Mouse (Mus musculus): ENCODE measurements around the gene Mex3d.

Mex3d gene

DNA sequence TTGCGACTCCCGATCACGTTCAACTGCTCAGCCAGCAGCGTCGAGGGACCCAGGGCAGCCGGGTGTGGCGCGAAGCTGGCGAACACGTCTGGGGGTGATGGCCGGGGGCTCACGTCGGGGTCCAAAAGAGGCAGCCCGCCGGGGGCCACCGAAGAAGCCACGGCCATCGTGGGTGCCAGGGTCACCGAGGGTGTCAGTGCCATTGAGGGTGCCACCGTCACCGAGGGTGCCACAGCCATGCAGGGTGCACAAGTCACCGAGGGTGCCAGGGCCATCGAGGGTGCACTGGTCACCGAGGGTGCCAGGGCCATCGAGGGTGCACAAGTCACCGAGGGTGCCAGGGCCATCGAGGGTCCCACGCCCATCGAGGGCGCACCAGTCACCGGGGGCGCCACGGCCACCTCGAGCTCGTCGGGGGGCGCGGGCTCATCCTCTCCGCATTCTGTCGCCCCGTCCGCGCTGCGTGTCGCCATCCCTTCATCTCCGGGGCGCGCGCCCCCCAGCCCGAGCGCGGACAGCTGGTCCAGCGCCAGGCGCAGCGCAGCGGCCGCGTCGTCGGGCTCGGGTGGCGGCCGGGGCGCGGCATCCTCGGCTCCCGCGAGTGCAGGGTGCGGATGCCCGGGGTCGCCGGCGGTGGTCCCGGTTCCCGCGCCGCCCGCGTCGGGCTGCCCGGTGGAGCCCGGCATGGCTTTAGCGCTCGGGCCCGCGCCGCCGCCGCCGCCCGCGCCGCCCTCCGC, 556 bp downstream of the Mex3d start:
- no peak for DNase-seq (ENCODE audit: low spot score in 2 of 2)

DNA sequence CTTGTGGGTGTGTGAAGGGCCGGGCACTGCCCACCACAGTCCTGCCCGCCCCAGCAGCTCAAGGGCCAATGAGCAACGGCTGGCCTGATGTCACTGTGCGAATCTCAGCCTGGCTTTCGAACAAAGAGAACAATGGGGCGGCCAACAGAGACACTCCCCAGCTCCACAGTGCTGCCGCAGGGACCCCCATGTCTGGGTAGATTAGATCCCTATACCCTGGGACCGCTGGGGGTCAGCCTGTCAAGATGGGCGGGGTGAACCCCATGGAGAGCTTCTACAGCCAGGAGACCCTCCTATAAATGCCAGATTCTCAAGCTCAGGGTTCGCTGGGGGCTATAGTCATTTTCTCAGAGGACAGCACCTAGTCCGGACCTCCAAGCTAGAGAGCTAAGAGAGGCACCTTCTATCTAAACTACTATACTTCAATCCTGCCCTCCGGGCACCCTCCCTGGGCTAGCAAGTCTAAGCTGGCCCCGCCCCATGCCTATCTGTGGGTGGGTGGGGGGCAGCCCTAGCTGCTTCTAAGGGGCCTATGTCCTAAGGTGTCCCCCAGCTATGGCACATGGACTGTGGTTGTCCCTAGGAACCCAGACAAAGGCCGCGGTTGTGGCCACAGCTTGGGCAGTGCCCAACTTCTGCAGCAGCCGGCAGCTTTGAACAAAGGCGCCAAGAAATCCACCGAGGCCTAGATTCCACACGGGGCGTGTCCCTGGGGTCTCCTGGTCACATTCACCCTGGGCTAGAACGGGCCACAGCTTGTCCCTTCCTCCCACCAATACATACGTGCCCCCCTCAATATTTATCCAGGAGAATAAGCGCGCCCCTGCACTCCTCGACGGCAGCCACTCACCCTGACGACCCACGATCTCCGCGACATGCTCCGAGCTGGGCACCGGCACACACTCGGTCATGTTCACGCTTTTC, 1.4 kb downstream of the Mex3d start:
- no peak for DNase-seq (ENCODE audit: low spot score in 2 of 2)

DNA sequence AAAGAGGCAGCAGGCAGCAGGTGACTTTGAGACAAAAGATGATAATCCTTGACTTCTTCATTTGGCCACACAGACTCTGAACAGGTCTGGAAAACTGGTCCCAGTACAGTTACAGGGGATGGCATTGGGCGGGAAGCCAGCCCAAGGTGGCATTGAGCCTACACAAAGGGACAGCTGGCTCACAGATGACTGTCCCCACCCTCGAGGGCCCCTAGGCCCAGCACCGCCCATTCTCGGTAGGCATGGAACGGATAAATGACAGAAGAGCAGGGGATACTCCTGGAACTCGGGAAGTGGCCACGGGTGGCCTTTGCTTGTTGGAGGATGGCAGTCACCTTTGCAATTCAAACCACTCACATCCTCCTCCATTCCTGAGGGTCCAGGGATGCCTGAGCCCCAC, 2.1 kb downstream of the Mex3d start:
- no peak for DNase-seq (ENCODE audit: low spot score in 2 of 2)

DNA sequence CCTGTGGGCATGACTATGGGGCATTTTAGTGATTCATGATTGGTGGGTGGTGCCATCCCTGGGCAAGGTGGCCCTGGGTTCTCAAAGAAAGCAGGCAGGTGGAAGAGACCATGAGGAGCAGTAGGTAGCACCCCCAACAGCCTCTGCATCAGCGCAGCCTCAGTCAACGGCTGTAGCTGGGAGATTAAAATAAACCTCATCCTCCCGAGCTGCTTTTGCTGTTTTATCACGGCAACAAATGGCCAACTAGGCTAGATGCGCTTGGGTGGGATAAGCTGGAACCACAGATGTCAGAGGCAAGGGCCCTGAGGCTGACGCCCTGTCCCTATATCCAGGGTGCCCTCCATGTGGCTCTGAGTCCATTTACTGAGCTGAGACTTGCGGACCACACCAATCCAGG, 2.8 kb downstream of the Mex3d start:
- DNase-seq (ENCODE audit: low spot score in 2 of 2), result no peak

DNA sequence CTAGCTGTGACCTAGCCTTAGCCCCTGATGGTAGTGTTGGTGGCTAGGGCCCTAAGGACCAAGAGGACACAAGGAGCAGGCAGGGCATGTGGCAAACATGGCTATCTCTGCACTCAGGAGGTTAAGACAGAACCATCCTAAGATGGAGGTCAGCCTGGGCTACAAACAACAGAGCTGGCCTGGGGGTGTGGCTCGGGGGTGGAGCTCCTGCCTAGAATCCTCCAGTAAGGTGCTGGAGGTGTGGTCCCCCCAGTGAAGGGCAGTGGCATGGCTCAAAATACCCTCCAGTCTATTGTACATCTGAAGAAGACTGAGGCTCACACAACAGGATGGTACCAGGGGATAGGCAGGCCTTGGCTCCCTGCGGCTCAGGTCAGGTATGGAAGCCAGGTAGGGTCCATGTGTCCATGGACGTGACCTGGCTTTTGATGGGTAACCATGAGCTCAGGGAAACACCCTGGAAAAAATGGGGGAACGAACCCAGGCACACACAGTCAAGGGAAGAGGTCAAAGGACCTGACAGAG, 3.3 kb downstream of the Mex3d start:
- no peak for DNase-seq (ENCODE audit: low spot score in 2 of 2)

DNA sequence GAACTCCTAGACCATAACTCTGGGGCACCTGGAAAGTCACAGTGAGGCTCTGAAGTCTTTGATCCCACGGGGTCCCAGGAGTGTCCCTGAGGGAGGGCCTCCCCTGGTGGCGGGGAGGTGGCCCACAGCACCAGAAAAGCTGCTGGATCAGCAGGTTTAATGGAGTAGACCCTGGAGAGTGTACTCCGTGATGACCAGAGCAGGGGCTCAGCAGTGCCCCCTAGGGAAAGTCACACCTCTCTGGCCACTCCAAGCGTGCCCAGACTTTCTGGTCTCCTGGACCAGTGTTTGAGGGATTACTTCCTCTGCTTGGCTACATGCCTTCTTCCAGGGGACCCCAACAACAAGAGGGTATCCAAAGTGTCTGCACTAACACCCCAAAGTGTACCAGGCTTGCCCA, 4.0 kb downstream of the Mex3d start:
- DNase-seq (ENCODE audit: low spot score in 2 of 2), result no peak

DNA sequence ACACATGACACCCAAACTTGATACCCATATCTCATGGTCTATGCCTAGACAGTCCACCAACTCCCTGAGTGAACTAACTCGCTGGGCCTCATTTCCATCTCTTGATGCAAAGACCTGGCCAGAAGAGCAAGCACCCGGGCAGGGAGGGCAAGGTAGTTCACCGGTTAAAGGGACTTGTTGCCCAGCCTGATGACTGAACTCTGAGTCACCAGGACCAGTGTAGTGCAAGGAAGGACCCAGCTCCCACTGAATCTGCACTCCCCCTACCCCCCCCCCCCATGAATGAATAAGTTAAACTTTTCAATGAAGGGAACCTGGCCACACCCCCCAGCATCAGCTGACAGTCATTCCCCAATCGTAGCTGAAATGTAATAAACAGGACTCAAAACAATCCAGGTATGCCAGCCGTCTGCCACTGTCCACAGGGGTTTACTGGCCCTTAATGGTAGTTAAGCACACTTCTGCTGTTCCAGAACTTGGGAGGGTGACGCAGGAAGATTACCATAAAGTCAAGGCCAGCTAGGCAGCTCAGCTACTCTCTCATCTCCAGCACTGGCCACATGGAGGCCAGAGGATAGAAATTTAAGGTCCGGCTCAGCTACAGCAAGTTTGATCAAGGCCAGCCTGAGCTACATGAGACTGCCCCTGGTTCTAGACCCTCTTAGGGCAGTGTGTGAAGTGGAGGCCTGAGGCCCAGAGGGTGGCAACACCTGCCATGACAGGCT, 4.7 kb downstream of the Mex3d start:
- DNase-seq (ENCODE audit: low spot score in 2 of 2), result no peak

DNA sequence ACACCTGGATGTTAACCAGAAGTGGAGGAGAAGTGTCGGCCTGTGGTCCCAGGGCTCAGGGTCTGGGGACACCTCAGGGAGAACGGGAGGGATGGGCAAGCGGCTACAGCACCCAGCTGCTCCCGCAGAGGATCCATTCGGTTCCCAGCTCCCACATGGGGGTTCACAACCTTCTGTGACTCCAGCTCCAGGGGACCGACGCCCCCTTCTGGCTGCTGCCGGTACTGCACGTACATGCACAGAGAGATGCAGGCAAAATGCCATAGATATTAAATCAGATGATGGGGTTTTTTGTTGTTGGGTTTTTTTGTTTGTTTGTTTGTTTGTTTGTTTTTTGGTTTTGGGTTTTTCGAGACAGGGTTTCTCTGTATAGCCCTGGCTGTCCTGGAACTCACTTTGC, 9.7 kb downstream of the Mex3d start:
- DNase-seq (ENCODE audit: low spot score in 2 of 2), result no peak

DNA sequence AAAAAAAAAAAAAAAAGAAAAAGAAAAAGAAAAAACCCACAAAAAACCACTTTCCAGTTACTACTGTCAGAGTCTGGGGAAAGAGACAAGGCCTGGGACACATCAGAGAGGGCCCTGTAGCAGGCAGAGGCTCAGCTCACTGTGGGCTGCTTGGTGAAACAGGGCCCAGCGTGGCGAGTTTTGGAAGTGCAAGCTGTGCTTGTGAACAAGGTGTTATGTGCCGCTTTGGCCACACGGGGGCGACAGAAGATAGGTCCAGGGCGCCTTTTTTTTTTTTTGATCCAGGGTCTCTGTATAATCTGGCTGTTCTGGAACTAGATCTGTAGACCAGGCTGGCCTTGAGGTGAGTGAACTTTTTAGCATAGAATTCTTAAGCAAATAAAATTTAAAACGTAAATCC, 11.3 kb downstream of the Mex3d start:
- DNase-seq (ENCODE audit: low spot score in 2 of 2), result peak; percentile 80 to 82

DNA sequence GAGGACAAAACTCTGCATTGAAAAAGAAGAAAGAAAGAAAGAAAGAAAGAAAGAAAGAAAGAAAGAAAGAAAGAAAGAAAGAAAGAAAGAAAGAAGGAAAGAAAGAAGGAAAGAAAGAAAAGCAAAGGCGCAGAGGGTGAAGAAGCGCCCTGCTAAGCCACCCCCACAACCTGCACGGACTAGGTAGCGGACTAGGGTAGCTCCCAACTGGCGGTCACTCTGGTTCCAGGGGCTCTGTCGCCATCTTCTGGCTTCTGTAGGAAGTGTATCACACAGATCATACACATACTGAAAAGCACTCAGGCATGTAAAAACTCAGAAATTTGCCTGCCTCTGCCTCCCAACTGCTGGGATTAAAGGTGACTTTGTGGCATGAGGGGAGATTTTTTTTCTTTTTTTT, 13.4 kb downstream of the Mex3d start:
- DNase-seq (ENCODE audit: low spot score in 2 of 2), result peak in 1 of 2 experiments; percentile 73

DNA sequence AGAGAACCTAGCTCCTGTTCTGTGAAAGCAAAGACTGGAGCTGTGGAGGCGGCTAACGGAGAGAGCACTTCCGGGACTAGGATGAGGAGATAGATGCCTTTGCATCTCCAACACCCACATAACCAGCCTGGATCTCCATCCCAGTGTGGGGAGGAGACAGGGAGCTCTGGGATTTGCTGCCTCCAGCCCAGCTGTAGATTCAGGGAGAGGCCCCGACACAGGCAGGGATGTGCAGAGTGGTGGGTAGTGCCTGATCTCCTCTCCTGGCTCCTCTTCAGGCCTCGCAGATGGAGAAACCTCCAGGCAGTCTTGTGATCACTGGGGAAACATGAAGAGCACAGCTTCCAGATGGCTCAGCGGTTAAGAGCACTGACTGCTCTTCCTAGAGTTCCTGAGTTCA, 14.8 kb downstream of the Mex3d start:
- peak; percentile 47 to 65 for DNase-seq (ENCODE audit: low spot score in 2 of 2)

DNA sequence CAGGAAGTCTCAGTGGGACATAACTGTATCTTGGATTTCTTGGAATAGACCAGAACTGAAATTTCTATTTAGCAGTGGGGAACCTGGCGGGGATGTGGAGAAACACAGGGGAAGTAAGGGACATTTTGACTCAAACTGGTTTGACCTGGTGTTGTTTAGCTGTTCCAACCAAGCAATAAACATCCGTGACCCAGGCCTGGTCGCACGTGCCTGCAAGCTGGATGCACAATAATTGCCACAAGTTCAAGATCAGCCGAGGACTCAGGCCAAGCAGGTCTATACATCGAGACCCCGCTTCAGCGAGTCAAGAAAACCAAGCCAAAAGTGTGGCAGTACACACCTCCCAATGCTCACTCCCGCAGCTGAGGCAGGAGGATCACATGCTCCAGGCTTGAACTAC, 15.5 kb downstream of the Mex3d start:
- DNase-seq (ENCODE audit: low spot score in 2 of 2), result no peak

DNA sequence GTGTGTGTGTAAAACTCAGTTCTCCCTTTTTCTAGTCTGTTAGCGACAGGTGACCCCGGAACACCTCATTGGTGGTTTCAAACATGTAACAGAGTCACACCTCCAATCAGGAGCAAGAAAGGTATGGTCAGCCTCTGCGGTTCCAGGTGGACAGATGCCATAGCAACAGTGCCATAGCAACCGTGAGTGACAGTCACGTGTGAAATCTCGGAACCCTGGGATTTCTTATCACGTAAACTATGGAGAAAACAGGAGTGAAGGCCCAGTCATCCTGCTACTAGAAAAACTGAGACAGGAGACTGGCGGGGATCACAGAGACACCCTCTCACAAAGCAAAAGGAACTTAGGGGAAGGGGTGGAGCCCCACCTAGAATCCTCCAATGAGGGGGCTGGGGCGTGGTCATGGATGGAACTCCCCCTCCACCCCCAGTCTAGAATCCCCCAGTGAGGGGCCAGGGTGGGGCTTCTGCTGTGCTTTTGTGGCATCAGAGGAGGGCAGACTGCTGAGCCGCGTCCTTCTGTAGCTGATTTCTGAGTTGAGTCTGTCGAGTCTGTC, 16.0 kb downstream of the Mex3d start:
- peak; percentile 56 to 63 for DNase-seq (ENCODE audit: low spot score in 2 of 2)

DNA sequence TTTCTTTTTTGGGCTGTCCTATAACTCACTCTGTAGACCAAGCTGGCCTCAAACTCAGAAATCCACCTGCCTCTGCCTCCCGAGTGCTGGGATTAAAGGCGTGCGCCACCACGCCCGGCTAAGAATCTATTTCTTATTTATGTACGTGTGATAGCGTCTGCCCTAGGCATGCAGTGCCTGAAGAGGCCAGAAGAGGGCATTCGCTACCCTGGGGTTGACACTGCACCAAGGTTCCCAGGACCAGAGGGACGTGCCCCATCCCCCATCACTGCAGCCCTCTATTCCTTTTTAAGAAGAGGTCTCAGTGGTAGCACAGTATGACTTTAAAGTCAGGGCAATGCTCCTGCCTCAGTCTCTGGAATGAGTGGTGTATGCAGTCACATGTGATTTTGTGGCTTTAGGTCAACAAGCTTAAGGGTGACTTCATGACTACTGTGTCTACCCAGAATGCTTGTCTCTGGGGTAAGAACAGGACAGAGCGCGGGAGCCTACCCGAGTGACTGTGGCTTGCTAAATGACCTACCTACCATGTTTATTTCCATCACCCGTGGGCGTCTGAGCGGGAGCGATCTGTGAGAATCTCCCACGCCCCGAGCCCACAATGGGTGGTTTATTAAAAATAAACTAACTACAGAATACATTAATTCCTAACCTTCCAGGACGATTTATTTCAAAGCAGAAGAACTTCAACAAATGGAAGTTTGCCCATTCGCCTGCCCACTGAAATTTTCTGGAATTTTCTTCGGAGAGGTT, 17.3 kb downstream of the Mex3d start:
- DNase-seq (ENCODE audit: low spot score in 2 of 2), result peak in 1 of 2 experiments; percentile 71

DNA sequence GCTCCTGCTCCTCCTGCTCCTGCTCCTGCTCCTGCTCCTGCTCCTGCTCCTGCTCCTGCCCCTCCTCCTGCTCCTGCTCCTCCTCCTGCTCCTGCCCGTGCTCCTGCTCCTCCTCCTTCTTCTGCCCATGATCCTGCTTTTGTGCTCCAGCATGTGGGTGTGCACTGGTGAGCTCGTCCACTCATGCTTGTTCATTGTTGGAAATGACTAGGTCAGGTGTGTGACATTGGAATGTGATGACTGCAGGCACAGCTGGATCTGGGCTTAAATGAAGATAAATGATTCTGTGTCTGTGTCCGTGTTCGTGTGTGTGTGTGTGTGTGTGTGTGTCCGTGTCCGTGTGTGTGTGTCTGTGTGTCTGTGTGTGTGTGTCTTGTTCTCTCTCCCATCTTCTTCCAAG, 19.1 kb downstream of the Mex3d start:
- DNase-seq (ENCODE audit: low spot score in 2 of 2), result no peak

DNA sequence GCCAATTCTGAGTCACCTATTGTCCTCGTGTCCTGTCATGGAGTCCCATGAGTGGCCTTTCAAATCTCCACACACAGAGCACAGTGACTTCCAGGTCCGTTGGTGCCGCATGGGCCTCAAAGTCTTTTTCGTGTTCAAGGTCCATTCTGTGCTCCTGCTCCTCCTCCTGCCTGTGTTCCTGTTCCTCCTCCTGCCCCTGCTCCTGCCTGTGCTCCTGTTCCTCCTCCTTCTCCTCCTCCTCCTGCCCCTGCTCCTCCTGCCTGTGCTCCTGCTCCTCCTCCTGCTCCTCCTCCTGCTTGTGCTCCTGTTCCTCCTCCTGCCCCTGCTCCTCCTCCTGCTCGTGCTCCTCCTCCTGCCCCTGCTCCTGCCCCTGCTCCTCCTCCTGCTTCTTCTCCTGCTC, 19.5 kb downstream of the Mex3d start:
- DNase-seq (ENCODE audit: low spot score in 2 of 2), result no peak

DNA sequence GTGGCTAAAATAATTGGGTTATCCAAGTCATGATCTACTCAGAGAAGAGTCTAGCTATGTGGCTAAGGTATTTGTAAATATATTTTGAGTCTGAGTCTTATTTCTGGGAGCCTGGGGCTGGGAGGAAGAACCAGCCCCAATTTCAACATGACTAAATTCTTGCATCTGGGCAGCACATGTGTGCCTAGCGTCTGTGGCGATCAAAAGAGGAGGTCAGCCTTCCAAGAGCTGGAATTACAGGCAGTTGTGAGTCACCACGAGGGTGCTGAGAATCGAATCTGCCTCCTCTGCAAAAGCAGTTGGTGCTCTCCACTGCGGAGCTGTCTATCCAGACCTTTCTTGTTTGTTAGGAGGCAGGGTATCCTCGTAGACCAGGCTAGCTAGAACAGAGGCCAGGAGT, 21.7 kb downstream of the Mex3d start:
- DNase-seq (ENCODE audit: low spot score in 2 of 2), result no peak

DNA sequence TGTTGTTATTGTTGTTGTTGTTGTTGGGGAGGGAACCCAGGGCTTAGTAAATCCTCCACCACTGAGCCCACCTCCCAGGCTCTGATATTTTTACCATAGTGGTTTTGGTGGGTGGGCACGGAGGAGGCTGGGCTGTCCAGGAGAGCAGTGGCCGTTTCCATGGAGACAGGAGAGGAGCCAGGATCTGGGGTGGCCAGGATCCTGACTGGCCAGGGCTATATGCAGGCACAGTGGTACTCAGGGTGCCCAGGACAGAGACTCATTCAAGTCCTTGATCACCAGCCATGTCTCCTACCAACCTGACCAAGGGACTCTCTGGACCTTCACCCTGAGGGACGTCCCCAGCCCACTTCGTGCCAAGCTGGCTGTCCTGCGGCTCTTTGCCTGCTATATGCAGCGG, 23.7 kb downstream of the Mex3d start:
- DNase-seq (ENCODE audit: low spot score in 2 of 2), result no peak

DNA sequence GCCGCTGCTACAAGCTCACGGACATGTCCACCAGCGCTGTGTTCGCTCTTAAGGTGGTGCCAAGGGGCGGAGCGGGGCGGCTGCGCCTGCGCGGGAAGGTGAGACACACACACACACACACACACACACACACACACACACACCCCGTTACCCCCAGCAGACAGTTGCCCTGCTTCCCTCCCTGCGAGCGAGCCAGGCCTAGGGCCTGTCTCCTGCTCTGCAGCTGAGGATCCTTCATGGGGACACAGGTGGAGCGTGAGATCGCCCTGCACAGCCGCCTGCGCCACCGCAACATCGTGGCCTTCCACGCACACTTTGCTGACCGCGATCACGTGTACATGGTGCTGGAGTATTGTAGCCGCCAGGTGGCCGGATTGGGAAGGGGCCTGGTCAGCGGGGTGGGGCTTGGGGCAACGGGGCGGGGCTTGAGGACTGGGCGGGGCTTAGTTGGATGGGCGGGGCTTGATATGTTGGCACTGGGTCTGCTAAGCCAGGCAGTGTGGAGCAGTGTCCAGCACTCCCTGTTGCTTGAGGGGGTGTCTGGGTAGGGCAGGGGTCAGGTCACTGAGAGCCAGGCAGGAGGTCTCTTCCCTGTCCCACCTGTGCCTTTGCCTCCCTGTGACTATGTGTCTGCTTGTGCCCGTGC, 29.3 kb downstream of the Mex3d start:
- no peak for DNase-seq (ENCODE audit: low spot score in 2 of 2)

DNA sequence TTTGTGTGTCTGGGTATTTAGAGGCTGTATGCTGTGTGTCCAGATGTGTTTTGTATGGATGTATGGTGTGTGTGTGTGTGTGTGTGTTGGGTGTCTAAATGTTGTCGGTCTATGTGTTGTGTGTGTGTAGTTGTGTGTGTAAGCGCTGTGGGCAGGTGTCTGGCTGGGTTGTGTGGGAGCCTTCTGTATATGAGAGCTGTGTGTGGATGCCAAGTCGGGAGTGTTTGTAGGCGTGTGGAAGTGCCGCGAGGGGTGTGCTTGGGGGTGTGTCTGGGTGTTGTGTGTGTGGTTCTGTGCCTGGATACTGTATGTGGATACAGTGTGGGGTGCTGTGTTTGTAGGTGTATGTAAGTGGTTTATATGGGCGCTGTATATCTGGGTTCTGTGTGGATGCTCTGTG, 30.1 kb downstream of the Mex3d start:
- no peak for DNase-seq (ENCODE audit: low spot score in 2 of 2)

DNA sequence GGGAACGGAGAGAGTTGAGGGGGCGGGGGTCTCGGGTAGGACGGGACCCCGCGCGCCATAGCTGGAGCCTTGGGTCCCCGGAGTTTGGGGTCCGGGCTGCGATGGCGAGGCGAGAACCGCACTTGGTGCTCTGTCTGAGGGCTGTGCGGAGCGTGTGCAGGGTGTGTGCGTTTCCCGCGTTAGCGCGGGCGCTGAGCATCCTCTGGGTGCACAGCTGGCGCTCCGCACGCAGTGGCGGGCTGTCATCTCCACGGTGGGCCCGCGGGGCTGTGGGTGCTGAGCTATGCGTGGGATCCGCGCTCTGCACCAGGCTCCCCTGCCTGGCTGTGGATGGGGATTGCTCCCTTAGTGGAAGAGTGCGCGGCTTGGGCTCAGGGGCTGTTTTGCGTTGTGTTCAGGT, 30.7 kb downstream of the Mex3d start:
- DNase-seq (ENCODE audit: low spot score in 2 of 2), result no peak
